Mouse (Mus musculus) midbrain, embryonic 13.5 days (tissue): ENCODE measurements around the gene 1700029I15Rik. TPM values are rescaled to one million over a fixed set of nuclear protein-coding genes. Genes with fewer than 3 reads are reported as not detected.

Experiments
- ATAC-seq: fragments of 200-750 bp; cut with Nextera tagmentation; 2 replicates; pipeline ENCODE4 v1.8.0; 2017; ENCODE audit warnings: mild to moderate bottlenecking, moderate TSS enrichment, moderate library complexity
- H3K27ac ChIP-seq: fragments of 300-500 bp; sonication (generic); 2 replicates; pipeline ENCODE4 v1.5.1; 2015; ENCODE audit warnings: inconsistent platforms, mild to moderate bottlenecking, moderate library complexity
- H3K27me3 ChIP-seq: fragments of 300-500 bp; sonication (generic); 2 replicates; pipeline ENCODE4 v1.6.1; 2015; ENCODE audit warnings: mild to moderate bottlenecking, inconsistent platforms
- H3K36me3 ChIP-seq: fragments of 300-500 bp; sonication (generic); 2 replicates; pipeline ENCODE4 v1.6.1; 2015; ENCODE audit warnings: mild to moderate bottlenecking, inconsistent platforms
- H3K4me1 ChIP-seq: fragments of 300-500 bp; sonication (generic); replicated peaks from 2 replicates; pipeline ENCODE4 v1.6.1; 2015; ENCODE audit warnings: inconsistent platforms
- H3K4me2 ChIP-seq: fragments of 300-500 bp; sonication (generic); replicated peaks from 2 replicates; pipeline ENCODE4 v1.6.1; 2015; ENCODE audit warnings: moderate library complexity, mild to moderate bottlenecking, inconsistent platforms
- H3K4me3 ChIP-seq: fragments of 300-500 bp; sonication (generic); replicated peaks from 2 replicates; pipeline ENCODE4 v1.5.1; 2015; ENCODE audit warnings: mild to moderate bottlenecking, inconsistent platforms
- H3K9ac ChIP-seq: fragments of 300-500 bp; sonication (generic); replicated peaks from 2 replicates; pipeline ENCODE4 v1.6.1; 2015; ENCODE audit warnings: mild to moderate bottlenecking, inconsistent platforms
- H3K9me3 ChIP-seq: fragments of 300-500 bp; sonication (generic); 2 replicates; pipeline ENCODE4 v1.6.1; 2016; ENCODE audit warnings: mild to moderate bottlenecking, inconsistent platforms
- WGBS: fragments of 180-500 bp; shearing (Covaris S2); methylation state at CpG from one replicate; pipeline ENCODE4 v1.1.7; 2015; 5-methylcytosine and 5-hydroxymethylcytosine counted together
- polyA plus RNA-seq: library from polyadenylated mRNA; unstranded; fragments of >200 nt; fragmentation: Nextera tagmentation; extraction: Ambion mirVana; gene quantifications from 2 replicates; pipeline ENCODE4 v1.2.1, GENCODE M21; 2015

The 1700029I15Rik gene
- polyA plus RNA-seq: 8.0 and 8.9 TPM in 2 replicates

- Histone ChIP-seq H3K27ac (no peak within 1 kb of the TSS), H3K36me3 (peaks cover 100% of the 10 kb centered on the region), H3K4me2 (no peak within 1 kb of the TSS), H3K4me3 (no peak within 1 kb of the TSS), H3K9me3 (no peaks in the 10 kb centered on the region), H3K4me1 (peaks cover 11% of the 10 kb centered on the region; the same call in 1 of the 2 replicates), H3K27me3 (no peaks in the 10 kb centered on the region), H3K9ac (no peak within 1 kb of the TSS)
- 85% methylated on average over 5 of the region's 5 CpGs for WGBS
- no peak for ATAC-seq
Measured at GRCm38 (mm10) chr2:92381901-92382588, at the start of gene 1700029I15Rik. Gene 1700029I15Rik, plus strand, starts transcription at chr2:92382538.

GRCm38 (mm10) chr2:92342418-92342817, 39.9 kb upstream of the 1700029I15Rik start:
- peaks cover 42% of the 10 kb centered on the region for H3K36me3 ChIP-seq
- no peak overlapping the region for H3K4me3 ChIP-seq

GRCm38 (mm10) chr2:92347191-92347590, 35.1 kb upstream of the 1700029I15Rik start:
- ATAC-seq: no peak
- no peaks in the 10 kb centered on the region for H3K27me3 ChIP-seq
- no peak overlapping the region for H3K4me2 ChIP-seq
- no peak overlapping the region for H3K4me3 ChIP-seq
- H3K9me3 ChIP-seq: no peaks in the 10 kb centered on the region
- H3K4me1 ChIP-seq: no peaks in the 10 kb centered on the region
- 91% methylated on average over 2 of the region's 2 CpGs for WGBS
- peaks cover 69% of the 10 kb centered on the region for H3K36me3 ChIP-seq
- no peak overlapping the region for H3K9ac ChIP-seq
- no peak overlapping the region for H3K27ac ChIP-seq

More at GRCm38 (mm10) chr2:92342418-92342817, 39.9 kb upstream of the 1700029I15Rik start:
- no peaks in the 10 kb centered on the region for H3K27me3 ChIP-seq
- no peaks in the 10 kb centered on the region for H3K9me3 ChIP-seq
- no peak overlapping the region for H3K4me2 ChIP-seq
- no peaks in the 10 kb centered on the region for H3K4me1 ChIP-seq
- no peak overlapping the region for H3K9ac ChIP-seq
- no peak overlapping the region for H3K27ac ChIP-seq
- ATAC-seq: no peak

GRCm38 (mm10) chr2:92349589-92350425, 32.5 kb upstream of the 1700029I15Rik start:
- no peaks in the 10 kb centered on the region for H3K9me3 ChIP-seq

GRCm38 (mm10) chr2:92350686-92351085, 31.7 kb upstream of the 1700029I15Rik start:
- Histone ChIP-seq H3K9me3 (no peaks in the 10 kb centered on the region), H3K27me3 (no peaks in the 10 kb centered on the region), H3K4me2 (no peak overlapping the region), H3K9ac (no peak overlapping the region), H3K4me3 (no peak overlapping the region), H3K4me1 (peaks cover 7% of the 10 kb centered on the region; the same call in 1 of the 2 replicates), H3K27ac (no peak overlapping the region), H3K36me3 (peaks cover 72% of the 10 kb centered on the region)
- 87% methylated on average over 5 of the region's 5 CpGs for WGBS
- no peak for ATAC-seq

More at GRCm38 (mm10) chr2:92349589-92350425, 32.5 kb upstream of the 1700029I15Rik start:
- H3K9ac ChIP-seq: no peak overlapping the region
- peaks cover 75% of the 10 kb centered on the region for H3K36me3 ChIP-seq
- no peak overlapping the region for H3K4me2 ChIP-seq
- no peaks in the 10 kb centered on the region for H3K27me3 ChIP-seq
- H3K4me3 ChIP-seq: no peak overlapping the region
- no peak for ATAC-seq
- H3K4me1 ChIP-seq: peaks cover 7% of the 10 kb centered on the region; the same call in 1 of the 2 replicates
- WGBS: 85% methylated on average over 6 of the region's 6 CpGs
- H3K27ac ChIP-seq: no peak overlapping the region

- no peaks in the 10 kb centered on the region for H3K9me3 ChIP-seq
- H3K4me2 ChIP-seq: no peak overlapping the region
- H3K4me3 ChIP-seq: no peak overlapping the region
- H3K36me3 ChIP-seq: peaks cover 68% of the 10 kb centered on the region
- no peak for ATAC-seq
- peak overlapping the region; percentile 16; the same call in 1 of the 2 replicates for H3K27ac ChIP-seq
- H3K9ac ChIP-seq: no peak overlapping the region
- H3K4me1 ChIP-seq: peaks cover 7% of the 10 kb centered on the region; the same call in 1 of the 2 replicates
- 19% methylated on average over 5 of the region's 5 CpGs for WGBS
- no peaks in the 10 kb centered on the region for H3K27me3 ChIP-seq
Measured at GRCm38 (mm10) chr2:92353402-92353801, 28.9 kb upstream of the 1700029I15Rik start.

- Histone ChIP-seq H3K9me3 (no peaks in the 10 kb centered on the region), H3K27me3 (no peaks in the 10 kb centered on the region), H3K4me1 (peaks cover 7% of the 10 kb centered on the region; the same call in 1 of the 2 replicates), H3K9ac (no peak overlapping the region), H3K4me3 (no peak overlapping the region), H3K36me3 (peaks cover 68% of the 10 kb centered on the region), H3K4me2 (no peak overlapping the region), H3K27ac (no peak overlapping the region)
- ATAC-seq: no peak
- 73% methylated on average over 6 of the region's 6 CpGs for WGBS
Measured at GRCm38 (mm10) chr2:92354224-92354623, 28.1 kb upstream of the 1700029I15Rik start.

GRCm38 (mm10) chr2:92359301-92359700, 23.0 kb upstream of the 1700029I15Rik start:
- H3K4me3 ChIP-seq: no peak overlapping the region
- 98% methylated on average over 2 of the region's 2 CpGs for WGBS
- no peaks in the 10 kb centered on the region for H3K9me3 ChIP-seq
- H3K27ac ChIP-seq: no peak overlapping the region
- H3K36me3 ChIP-seq: peaks cover 68% of the 10 kb centered on the region
- no peak overlapping the region for H3K4me2 ChIP-seq
- ATAC-seq: no peak
- H3K9ac ChIP-seq: no peak overlapping the region
- H3K27me3 ChIP-seq: no peaks in the 10 kb centered on the region
- no peaks in the 10 kb centered on the region for H3K4me1 ChIP-seq

- Histone ChIP-seq H3K27me3 (no peaks in the 10 kb centered on the region), H3K4me3 (no peak overlapping the region), H3K9ac (no peak overlapping the region), H3K4me1 (no peaks in the 10 kb centered on the region), H3K9me3 (no peaks in the 10 kb centered on the region), H3K4me2 (no peak overlapping the region), H3K36me3 (peaks cover 71% of the 10 kb centered on the region), H3K27ac (no peak overlapping the region)
- WGBS: 73% methylated on average over 25 of the region's 25 CpGs
- ATAC-seq: no peak
Measured at GRCm38 (mm10) chr2:92360186-92360823, 22.0 kb upstream of the 1700029I15Rik start.

GRCm38 (mm10) chr2:92360893-92361292, 21.4 kb upstream of the 1700029I15Rik start:
- WGBS: 20% methylated on average over 12 of the region's 12 CpGs

GRCm38 (mm10) chr2:92361795-92362194, 20.5 kb upstream of the 1700029I15Rik start:
- no peak overlapping the region for H3K27ac ChIP-seq
- WGBS: 84% methylated on average over 8 of the region's 8 CpGs
- no peaks in the 10 kb centered on the region for H3K9me3 ChIP-seq
- no peaks in the 10 kb centered on the region for H3K27me3 ChIP-seq
- no peak overlapping the region for H3K4me3 ChIP-seq
- H3K36me3 ChIP-seq: peaks cover 69% of the 10 kb centered on the region
- no peak for ATAC-seq
- H3K4me1 ChIP-seq: no peaks in the 10 kb centered on the region
- H3K9ac ChIP-seq: no peak overlapping the region
- no peak overlapping the region for H3K4me2 ChIP-seq

More at GRCm38 (mm10) chr2:92360893-92361292, 21.4 kb upstream of the 1700029I15Rik start:
- H3K9ac ChIP-seq: no peak overlapping the region
- H3K4me2 ChIP-seq: no peak overlapping the region
- H3K4me3 ChIP-seq: no peak overlapping the region
- H3K36me3 ChIP-seq: peaks cover 68% of the 10 kb centered on the region
- H3K27me3 ChIP-seq: no peaks in the 10 kb centered on the region
- H3K9me3 ChIP-seq: no peaks in the 10 kb centered on the region
- H3K4me1 ChIP-seq: no peaks in the 10 kb centered on the region
- no peak for ATAC-seq
- H3K27ac ChIP-seq: no peak overlapping the region
